ENCODE assay signal across 1 mouse cellular context in the genomic region with DNA sequence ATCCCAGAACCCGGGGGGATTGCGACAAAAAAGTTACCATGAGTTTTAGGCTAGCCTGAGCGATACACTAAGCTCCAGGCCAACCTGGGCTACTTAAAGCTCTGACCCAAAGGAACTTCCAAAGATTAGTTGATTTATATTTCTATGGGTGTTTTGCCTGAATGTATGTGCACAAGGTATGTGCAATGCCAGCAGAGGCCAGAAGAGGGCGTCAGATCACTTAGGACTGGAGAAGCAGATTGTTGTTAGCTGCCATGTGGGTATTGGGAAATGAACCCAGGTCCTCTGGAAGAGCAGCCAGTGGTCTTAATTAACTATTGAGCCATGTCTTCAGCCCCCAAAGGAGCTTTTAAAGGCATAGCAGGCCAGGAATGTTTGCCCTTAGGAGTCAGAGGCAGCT.
TF ChIP-seq lines count a peak whose summit lies in the region.

No protein-coding gene starts in this region.

TF ChIP-seq in CH12.LX, 34 proteins besides CTCF, POLR2A, EP300 and RAD21 (continued from another document):
- TF ChIP-seq KAT2A (IDR thresholded peaks at IDR 0.05; ENCODE audit: insufficient replicate concordance, low read length) = no peak
